Mouse (Mus musculus) gastrocnemius, postnatal 36 days (tissue): ENCODE results near the gene Glce. TPM values are rescaled to one million over a fixed set of nuclear protein-coding genes. Genes with fewer than 3 reads are reported as not detected.

Experiments used
- DNase-seq, 2 experiments: peaks; one replicate each; pipeline ENCODE4 v3.0.0; 2022
- intact Hi-C: fragments of 180-260 bp; cut with DNase I; formaldehyde crosslinking; loops from one replicate; pipeline ENCODE4 v1.15.1; 2025
- total RNA-seq, 2 experiments: library from RNA; stranded (reverse); gene quantifications; 2 replicates each; pipeline ENCODE4 v1.2.3; 2021

Gene Glce
- total RNA-seq, 2 experiments from 2014 or later = 5.0 to 7.2 TPM

- intact Hi-C loops = loop anchor here (10.0 kb wide), 1 partner anchor 119 kb away; no protein-coding TSS in a partner anchor
- no peak for DNase-seq
Observed at GRCm38 (mm10) chr9:62125986-62126575, 3.6 kb upstream of the Glce start.

GRCm38 (mm10) chr9:62124266-62124665 is 1.8 kb upstream of the Glce start:
- intact Hi-C loops = loop anchor here (10.0 kb wide), 1 partner anchor 121 kb away; no protein-coding TSS in a partner anchor

GRCm38 (mm10) chr9:62123496-62123895 is 1.0 kb upstream of the Glce start:
- no peak for DNase-seq

More at GRCm38 (mm10) chr9:62124266-62124665, 1.8 kb upstream of the Glce start:
- no peak for DNase-seq

GRCm38 (mm10) chr9:62121551-62122447 is 656 bp downstream of the Glce start:
- peak; percentile 13 to 21 for DNase-seq
- intact Hi-C loops = loop anchor here (1.0 to 10.0 kb wide), 2 partner anchors 32 to 123 kb away; no protein-coding TSS in a partner anchor

More at GRCm38 (mm10) chr9:62123496-62123895, 1.0 kb upstream of the Glce start:
- intact Hi-C loops = loop anchor here (10.0 kb wide), 1 partner anchor 121 kb away; no protein-coding TSS in a partner anchor

- intact Hi-C loops = no loop called here
- DNase-seq = no peak
Observed at GRCm38 (mm10) chr9:62118754-62119153, 3.7 kb downstream of the Glce start.

GRCm38 (mm10) chr9:62115826-62116225 is 6.6 kb downstream of the Glce start:
- no peak for DNase-seq
- intact Hi-C loops = no loop called here

DNA sequence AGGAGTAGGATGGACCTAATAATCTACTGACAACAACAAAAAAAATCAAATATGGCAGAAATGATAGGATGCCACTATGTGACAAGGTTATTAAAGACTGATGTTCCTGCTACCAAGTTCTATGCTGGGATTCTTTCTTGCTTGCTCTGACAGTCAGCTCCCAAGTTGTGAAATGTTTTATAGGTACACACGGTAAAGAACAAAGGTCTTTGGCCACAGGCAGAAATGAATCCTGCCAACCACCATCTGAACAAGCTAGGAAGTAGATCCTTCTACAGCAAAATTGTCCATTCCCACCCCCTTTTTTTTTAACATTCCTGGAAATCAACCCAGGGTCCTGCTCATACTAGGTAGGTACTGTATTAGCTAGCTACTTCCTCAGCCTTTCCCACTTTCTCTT is 25.9 kb downstream of the Glce start:
- no peak for DNase-seq
- intact Hi-C loops = no loop called here

DNA sequence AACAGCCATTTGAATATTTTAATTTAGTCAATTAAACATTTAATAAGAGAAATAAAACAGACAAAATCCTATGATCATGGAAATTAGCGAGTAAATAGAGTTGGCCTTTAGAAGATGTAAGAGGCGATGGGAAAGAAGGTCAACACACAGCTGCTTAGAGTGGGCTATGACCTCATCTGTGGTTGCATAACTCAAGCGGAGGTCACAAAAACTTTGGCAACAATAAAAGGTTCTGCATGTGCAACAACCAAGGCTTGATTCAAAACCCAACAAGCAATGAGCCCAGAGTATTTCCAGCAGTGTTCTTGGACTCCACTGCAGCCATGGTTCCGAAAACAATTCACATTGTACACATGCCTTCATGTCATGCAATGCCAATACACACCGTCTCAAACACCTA is 30.9 kb downstream of the Glce start:
- peak in 1 of 2 experiments; percentile 8 for DNase-seq

GRCm38 (mm10) chr9:62085548-62085947 is 36.9 kb downstream of the Glce start:
- DNase-seq = no peak
- intact Hi-C loops = no loop called here

More for the DNA sequence above, 30.9 kb downstream of the Glce start:
- intact Hi-C loops = no loop called here

- intact Hi-C loops = no loop called here
- no peak for DNase-seq
Observed at GRCm38 (mm10) chr9:62084896-62085295, 37.6 kb downstream of the Glce start.

GRCm38 (mm10) chr9:62082986-62083385 is 39.5 kb downstream of the Glce start:
- DNase-seq = no peak
- intact Hi-C loops = no loop called here

DNA sequence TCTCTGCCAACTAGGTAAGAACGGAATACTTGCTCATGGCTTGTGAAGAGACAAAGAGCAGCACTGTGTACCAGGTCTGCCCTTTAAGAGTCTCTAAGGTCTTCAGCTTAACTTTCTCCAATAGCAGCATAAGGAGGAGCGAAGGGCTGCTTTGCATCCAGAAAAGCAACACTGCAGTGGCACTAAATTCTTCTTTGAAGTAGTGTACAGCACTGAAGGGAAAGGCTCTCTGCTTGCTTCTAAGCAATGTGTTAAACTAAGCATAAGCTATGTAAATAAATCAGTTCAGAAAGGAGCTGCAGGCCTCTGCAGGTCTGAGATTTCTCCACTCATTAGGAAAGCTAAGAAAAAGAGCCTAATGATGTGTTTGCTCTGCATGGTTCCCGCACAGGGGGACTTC is 40.9 kb downstream of the Glce start:
- intact Hi-C loops = no loop called here
- DNase-seq = no peak

- intact Hi-C loops = no loop called here
- no peak for DNase-seq
Observed at GRCm38 (mm10) chr9:62080028-62080760, 42.3 kb downstream of the Glce start.

GRCm38 (mm10) chr9:62062234-62062633 is 60.2 kb downstream of the Glce start:
- intact Hi-C loops = no loop called here

DNA sequence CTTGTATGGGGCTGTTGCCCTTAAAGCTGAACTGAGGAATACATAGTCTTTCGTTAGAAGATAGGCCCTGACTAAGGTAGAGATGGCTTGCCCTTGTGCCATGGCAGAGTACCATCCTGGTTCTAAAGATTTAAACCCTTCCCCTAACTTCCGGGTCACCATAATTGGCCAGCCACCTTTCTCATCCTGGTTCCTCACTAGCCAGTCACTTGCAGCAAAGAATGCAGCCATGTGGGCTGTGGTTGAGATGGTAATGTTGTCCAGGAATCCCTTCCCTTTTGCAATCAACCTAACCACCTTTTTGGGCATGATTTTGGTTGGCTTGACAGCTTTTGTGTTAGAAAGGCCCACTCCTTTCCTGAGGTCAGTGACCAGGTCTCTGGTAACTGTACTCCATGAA is 62.0 kb downstream of the Glce start:
- no peak for DNase-seq
- intact Hi-C loops = no loop called here

More at GRCm38 (mm10) chr9:62062234-62062633, 60.2 kb downstream of the Glce start:
- no peak for DNase-seq

- DNase-seq = no peak
Observed at GRCm38 (mm10) chr9:62059941-62060340, 62.5 kb downstream of the Glce start.

DNA sequence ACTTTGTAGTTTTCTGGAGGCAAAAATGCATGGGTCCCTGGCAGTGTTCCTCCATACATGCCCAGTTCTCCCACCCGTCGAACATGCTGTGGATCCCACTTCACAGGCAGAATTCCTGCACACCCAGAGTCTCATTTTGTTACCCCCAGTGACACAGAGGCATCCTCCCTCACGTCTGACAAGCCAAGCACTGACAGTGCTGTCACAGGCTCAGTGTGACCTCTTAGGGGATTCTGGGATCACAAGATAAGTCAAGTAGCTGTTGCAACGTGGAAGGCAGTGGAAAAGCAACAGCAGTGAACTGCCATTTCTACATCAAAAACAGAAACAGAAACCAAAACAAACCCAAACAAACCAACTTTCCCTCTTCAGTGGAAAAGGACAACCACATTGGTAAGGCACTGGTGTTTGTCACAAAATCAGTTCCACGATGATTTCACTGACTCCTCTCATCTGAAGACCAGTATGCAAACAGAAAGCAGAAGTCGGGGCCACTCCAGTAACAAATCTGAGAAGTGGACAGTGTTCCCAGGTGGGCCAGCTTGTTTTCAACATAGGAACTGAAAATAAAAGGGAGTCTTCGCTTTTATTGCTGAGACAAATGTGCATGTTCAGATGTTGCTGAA is 64.5 kb downstream of the Glce start:
- intact Hi-C loops = no loop called here
- no peak for DNase-seq

More at GRCm38 (mm10) chr9:62059941-62060340, 62.5 kb downstream of the Glce start:
- intact Hi-C loops = no loop called here

GRCm38 (mm10) chr9:62056206-62056605 is 66.2 kb downstream of the Glce start:
- intact Hi-C loops = no loop called here

DNA sequence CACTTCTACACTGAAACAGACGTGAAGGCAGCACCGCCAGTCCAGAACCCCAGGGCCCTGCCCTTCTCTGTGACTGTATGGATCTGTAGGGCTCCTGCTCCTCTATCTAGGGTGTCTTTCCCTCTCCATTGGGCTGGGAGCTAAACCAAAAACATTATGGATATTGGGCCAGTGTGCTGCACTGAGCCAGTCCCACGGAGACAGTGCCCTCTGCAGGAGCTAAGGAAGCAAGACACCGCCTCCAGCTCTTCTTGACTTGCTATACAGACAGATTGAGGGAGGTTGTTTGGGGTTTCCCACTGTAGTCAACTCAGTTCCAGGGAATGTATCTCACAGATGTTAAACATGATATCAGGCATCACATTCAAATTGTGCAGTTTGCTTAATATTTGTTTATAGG is 71.7 kb downstream of the Glce start:
- intact Hi-C loops = no loop called here
- DNase-seq = no peak

More at GRCm38 (mm10) chr9:62056206-62056605, 66.2 kb downstream of the Glce start:
- peak in 1 of 2 experiments; percentile 5 for DNase-seq

- intact Hi-C loops = no loop called here
- DNase-seq = no peak
Observed at GRCm38 (mm10) chr9:62049166-62049565, 73.3 kb downstream of the Glce start.
